Mouse (Mus musculus) thymus, postnatal 0 days (tissue): Measurements from ENCODE around the gene Hist2h3c2. TPM values are rescaled to one million over a fixed set of nuclear protein-coding genes. Genes with fewer than 3 reads are reported as not detected.
A peak's percentile ranks its signal among the peaks of the same experiment; 100 is the strongest.
"Not testable (repeated sequence)": the region's sequence is repeated elsewhere in the genome, so short reads cannot be mapped to it uniquely, and the experiment has no call there.

Experiments
- DNase-seq: peaks from one replicate; pipeline ENCODE4 v3.0.0-alpha.2; 2015; ENCODE audit warnings: low spot score
- polyA plus RNA-seq: library from polyadenylated mRNA; unstranded; fragments of >200 nt; fragmentation: Nextera tagmentation; extraction: Ambion mirVana; gene quantifications from 2 replicates; pipeline ENCODE4 v1.2.1, GENCODE M21; 2015

The Hist2h3c2 gene
- polyA plus RNA-seq, 1 experiment from 2014 or later: 47.7 TPM

DNA sequence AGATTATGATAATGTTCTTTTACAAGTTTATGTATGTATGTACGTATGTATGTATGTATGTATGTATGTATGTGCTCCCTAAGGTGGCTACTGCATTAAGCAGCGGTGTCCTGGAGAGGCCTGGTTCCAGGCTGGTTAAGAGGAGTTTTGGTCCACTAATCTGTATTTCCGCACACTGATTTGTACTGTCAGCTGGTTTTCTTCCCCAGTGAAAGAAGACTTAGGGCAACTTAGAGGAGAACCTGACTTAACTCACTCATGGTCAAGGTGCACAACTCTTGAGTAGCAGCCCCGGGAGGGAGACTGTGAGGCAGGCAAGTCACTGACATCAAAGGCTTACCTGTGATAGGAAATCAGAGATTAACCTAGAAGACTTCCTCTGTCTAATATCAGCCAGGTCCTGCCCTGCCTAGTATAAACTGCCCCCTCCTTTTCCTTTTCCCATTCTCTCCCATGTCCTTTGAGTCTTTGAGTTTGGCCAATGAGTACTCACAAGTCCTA, 2.0 kb downstream of the Hist2h3c2 start:
- DNase-seq: no peak

- DNase-seq: no peak
Measured at GRCm38 (mm10) chr3:96235836-96236235, 3.1 kb downstream of the Hist2h3c2 start.

DNA sequence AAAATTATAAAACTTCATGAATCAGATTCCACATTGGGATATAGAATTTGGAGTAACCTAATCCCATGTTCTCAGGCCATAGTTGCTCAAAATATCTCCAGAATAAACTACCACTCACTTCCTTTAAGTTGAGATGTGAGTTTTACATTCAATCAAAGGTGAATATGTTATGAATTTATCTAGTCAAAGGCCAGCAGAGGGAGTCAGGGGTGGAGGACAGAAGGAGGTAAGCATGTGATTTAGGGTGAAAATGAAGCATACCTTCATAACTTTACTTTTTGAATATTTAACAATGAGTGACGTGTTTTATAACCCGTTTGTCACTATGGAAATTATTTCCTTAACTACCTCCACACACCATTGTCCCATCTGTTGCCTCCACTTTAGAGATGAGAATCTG, 4.0 kb downstream of the Hist2h3c2 start:
- peak; percentile 33 for DNase-seq

GRCm38 (mm10) chr3:96231758-96232120, 7.2 kb downstream of the Hist2h3c2 start:
- DNase-seq: no peak

GRCm38 (mm10) chr3:96230910-96231757, 7.8 kb downstream of the Hist2h3c2 start:
- no peak for DNase-seq

GRCm38 (mm10) chr3:96230404-96230803, 8.5 kb downstream of the Hist2h3c2 start:
- no peak for DNase-seq

DNA sequence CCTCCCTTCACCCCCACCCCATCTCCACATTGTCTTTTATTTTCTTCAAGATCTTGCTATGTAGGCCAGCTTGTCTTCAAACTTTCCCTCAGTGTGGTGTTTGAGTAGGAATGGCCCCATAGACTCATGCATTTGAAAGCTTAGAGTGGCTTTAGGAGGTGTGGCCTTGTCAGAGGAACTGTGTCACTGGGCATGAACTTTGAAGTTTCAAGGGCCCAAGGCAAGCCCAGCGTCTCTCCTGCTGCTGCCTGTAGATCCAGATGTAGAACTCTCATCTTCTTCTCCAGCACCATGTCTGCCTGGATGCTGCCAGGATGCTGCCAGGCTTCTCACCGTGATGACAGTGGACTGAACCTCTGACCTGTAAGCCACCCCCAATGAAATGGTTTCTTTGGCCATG, 10.1 kb downstream of the Hist2h3c2 start:
- no peak for DNase-seq

DNA sequence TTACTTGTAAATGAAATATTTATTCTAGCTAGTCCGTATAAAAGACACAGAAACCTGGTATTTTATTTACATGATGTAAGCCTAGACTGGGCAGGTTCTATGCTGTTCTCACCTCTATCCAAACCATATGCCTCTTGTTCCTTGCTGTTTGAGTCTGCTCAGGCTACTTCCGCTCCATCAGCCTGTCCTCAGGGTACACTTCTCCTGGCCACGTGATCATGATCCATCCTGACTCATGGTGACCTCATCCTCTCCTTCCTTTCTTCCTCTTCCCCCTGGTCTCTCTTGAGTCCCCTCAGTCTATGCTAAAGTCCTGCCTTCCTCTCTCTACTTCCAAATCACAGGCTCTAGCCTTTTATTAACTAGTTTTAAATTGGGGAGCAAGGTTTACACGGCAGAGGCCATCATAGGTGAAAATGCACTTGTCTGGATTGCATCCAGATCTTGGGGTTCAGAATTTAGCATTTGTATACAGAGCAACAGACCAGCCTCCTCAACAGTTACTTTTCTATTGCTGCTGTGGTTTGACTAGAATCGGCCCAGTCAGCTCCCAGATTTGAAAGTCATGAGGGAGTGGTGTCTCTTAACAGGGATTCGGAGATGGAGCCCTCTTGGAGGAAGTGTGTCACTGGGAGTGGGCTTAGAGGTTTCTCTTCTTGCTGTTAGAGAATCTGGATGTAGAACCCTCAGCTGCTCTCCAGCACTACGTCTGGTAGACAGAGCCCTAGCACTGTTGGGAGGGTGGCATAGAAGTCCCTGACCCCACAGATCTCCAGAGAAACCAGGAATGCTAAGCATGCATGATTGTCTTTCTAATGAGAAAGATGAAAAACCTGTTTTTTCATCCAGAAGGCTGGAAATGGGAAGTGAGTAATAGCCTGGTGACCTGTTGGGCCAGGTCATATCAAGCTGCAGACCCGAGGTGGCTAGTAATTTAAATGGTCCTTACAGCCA, 12.0 kb downstream of the Hist2h3c2 start:
- no peak for DNase-seq

- no peak for DNase-seq
Measured at GRCm38 (mm10) chr3:96225421-96225820, 13.5 kb downstream of the Hist2h3c2 start.

DNA sequence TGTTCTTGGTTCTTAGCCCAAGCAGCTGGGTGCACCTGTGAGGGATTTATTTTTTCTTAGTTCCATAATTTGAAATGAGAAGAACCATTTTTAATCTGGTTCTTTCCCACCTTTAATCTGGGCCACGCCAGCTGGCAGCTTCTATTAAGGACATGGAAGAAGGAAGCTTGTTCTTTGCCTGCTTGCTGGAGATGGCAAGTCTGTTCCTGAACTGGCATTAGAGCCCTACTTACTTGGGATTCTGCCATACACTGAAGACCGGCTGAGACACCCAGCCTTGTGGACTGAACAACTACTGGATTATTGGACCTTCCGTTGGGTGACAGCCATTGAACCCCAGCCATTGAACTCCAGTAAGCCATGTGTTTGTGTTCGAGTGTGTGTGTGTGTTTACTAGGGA, 16.2 kb downstream of the Hist2h3c2 start:
- DNase-seq: no peak

GRCm38 (mm10) chr3:96221640-96222038, 17.3 kb downstream of the Hist2h3c2 start:
- no peak for DNase-seq

GRCm38 (mm10) chr3:96220765-96221639, 17.9 kb downstream of the Hist2h3c2 start, which contains the start of the genes Hist2h2ac and Hist2h2be:
Gene Hist2h2ac (minus strand): TSS chr3:96220880.
Gene Hist2h2be (plus strand): TSS chr3:96221119.
- peak; percentile 97 for DNase-seq

DNA sequence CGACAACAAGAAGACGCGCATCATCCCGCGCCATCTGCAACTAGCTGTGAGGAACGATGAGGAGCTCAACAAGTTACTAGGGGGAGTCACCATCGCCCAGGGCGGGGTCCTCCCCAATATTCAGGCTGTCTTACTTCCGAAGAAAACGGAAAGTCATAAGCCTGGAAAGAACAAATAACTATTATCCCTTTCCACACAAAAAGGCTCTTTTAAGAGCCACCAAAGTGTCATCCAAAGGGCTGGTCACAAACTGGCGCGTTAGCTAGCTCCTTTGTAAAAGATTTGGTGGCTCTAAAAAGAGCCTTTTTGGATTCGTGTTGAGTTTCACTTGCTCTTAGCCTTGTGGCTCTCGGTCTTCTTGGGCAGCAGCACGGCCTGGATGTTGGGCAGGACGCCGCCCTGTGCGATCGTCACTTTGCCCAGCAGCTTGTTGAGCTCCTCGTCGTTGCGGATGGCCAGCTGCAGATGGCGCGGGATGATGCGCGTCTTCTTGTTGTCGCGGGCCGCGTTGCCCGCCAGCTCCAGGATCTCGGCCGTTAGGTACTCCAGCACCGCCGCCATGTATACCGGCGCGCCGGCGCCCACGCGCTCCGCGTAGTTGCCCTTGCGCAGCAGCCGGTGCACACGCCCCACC, 18.7 kb downstream of the Hist2h3c2 start:
- peak; percentile 63 for DNase-seq

GRCm38 (mm10) chr3:96219661-96220130, 19.2 kb downstream of the Hist2h3c2 start, which contains the start of the genes Bola1 and Hist2h2ab:
Gene Bola1 (minus strand): TSS chr3:96219709.
Gene Hist2h2ab (plus strand): TSS chr3:96219865.
- DNase-seq: peak; percentile 88

- DNase-seq: peak; percentile 61
Measured at GRCm38 (mm10) chr3:96219191-96219641, 19.7 kb downstream of the Hist2h3c2 start.

GRCm38 (mm10) chr3:96209242-96209641, 29.7 kb downstream of the Hist2h3c2 start:
- no peak for DNase-seq

- no peak for DNase-seq
Measured at GRCm38 (mm10) chr3:96207819-96208218, 31.1 kb downstream of the Hist2h3c2 start.

DNA sequence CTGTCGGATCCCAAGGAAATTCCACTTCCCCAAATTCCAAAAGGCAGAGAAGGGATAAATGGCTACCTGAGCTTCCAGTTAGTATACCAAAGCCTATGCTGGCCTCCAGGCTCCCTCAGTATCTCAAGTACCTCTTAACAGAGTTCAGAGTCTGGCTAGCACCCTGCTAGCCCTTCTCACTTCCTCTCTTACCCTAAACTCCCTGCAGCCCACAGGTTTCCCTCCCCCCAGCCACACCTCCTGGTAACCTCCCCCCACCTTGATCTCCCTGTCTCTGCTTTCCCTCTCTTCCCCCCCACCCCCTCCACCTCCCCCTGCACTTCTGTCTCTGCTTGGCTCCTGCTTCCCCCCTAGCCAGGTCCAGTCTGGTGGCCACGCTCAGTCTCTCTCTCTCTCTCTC, 39.2 kb downstream of the Hist2h3c2 start:
- DNase-seq: peak; percentile 22

DNA sequence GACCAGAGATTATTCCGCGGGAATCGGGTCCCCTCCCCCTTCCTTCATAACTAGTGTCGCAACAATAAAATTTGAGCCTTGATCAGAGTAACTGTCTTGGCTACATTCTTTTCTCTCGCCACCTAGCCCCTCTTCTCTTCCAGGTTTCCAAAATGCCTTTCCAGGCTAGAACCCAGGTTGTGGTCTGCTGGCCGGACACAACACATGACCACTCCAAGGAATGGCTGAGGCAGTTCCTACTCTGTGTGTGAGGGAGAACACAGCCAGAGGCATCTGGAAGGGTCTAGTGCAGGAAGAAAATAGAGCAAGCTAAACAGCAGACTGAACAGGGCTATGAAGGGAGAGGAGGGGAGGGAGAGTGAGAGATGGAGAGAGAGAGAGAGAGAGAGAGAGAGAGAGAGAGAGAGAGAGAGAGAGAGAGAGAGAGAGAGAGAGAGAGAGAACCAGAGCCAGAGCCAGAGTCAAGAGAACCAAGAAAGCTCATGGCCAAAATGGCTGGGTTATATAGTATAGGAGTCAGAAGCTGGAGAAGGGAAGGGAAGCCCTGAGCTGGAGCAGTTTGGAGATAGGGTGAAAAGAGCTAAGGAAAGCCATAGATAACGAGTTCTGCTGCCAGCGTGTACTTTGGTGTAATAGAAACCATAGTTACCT, 40.2 kb downstream of the Hist2h3c2 start:
- not testable (repeated sequence) for DNase-seq
